Mouse (Mus musculus) gastrocnemius, adult 2 months (tissue): ENCODE measurements around the gene Gbp8. TPM values are rescaled to one million over a fixed set of nuclear protein-coding genes. Genes with fewer than 3 reads are reported as not detected.

Experiments
- DNase-seq: peaks from one replicate; pipeline ENCODE4 v3.0.0; 2022
- H3K27ac ChIP-seq: fragments of 200-600 bp; 2 replicates; pipeline ENCODE4 v1.8.1; 2022; ENCODE audit warnings: mild to moderate bottlenecking
- H3K4me3 ChIP-seq: fragments of 200-600 bp; 2 replicates; pipeline ENCODE4 v1.8.1; 2022; ENCODE audit warnings: mild to moderate bottlenecking, moderate library complexity
- CTCF ChIP-seq: fragments of 200-600 bp; IDR thresholded peaks from 2 replicates; pipeline ENCODE4 v1.8.1; 2022; ENCODE audit warnings: antibody characterized with exemption, mild to moderate bottlenecking, moderate library complexity
- intact Hi-C: fragments of 180-260 bp; cut with DNase I; formaldehyde crosslinking; loops from one replicate; pipeline ENCODE4 v1.15.1; 2025
- total RNA-seq, 2 experiments: library from RNA; stranded (reverse); gene quantifications; 2 replicates each; pipeline ENCODE4 v1.2.3; 2021

Gene Gbp8
- total RNA-seq, 2 experiments from 2014 or later: not detected

- TF ChIP-seq CTCF: no peak
- Histone ChIP-seq H3K27ac (no peak overlapping the region), H3K4me3 (no peak overlapping the region)
- intact Hi-C loops: no loop called here
- DNase-seq: no peak
Measured at GRCm38 (mm10) chr5:105011570-105011969, 127.8 kb downstream of the Gbp8 start.

DNA sequence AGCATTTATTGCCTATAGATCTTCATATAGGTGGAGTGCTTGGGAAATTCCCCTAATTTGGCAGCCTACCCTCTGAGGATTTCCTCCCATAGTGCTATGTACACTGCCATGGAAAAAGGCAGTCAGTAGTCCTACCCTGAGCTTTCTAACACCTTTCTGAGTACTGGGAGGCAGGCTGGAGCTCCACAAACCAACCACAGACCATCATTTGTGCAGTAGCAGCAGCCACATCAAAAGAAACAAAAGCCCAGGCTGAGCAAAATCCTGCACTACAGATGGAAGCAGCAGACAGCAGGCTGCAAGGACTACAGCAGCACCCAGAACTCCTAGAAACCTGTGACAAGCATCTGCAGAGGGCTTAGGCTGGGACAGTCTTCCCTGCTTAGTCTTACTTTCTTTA, 129.0 kb downstream of the Gbp8 start:
- intact Hi-C loops: no loop called here
- TF ChIP-seq CTCF: no peak
- no peak for DNase-seq
- H3K27ac ChIP-seq: no peak overlapping the region
- H3K4me3 ChIP-seq: no peak overlapping the region

DNA sequence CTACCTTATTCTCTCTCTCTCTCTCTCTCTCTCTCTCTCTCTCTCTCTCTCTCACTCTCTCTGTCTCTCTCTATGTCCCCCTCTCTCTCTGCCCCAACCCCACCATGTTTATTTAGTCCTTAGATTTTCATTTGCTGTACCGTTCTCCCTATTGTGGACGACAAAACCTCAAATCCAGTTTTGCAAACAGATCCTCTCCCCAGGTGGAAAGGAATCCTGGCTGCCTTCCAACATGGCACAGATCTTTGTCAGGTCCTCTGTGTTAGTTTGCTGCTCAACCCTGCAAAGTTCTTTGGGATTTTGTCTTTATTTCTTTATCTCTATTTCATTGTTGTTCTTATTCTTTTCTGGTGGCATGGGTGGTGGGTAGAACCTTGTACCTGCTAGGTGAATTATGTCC, 149.9 kb downstream of the Gbp8 start:
- DNase-seq: no peak
- Histone ChIP-seq H3K4me3 (no peak overlapping the region), H3K27ac (no peak overlapping the region)
- intact Hi-C loops: loop anchor here (10.0 kb wide), 1 partner anchor 155 kb away; no protein-coding TSS in a partner anchor
- no peak for TF ChIP-seq CTCF

DNA sequence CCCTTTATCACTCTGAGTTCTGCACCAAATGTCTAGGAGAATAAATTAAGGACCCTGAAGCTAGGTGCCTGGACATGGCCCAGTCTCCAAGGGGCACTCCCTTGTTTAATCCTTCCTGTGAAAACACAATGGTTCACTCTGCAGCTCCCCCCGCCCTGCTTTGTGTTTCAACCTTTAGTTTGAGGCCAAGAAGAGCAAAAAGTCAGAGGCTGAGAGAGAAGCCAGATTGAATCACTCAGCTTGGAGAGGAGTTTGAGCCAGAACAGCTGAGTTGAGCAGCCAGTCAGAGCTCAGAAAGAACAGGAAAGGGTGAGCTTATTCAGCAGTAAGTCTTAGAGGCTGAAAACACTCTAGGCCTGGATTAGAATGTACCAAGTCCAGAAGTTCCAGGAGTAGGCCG, 151.3 kb downstream of the Gbp8 start:
- no peak overlapping the region for H3K4me3 ChIP-seq
- no peak for TF ChIP-seq CTCF
- DNase-seq: peak; percentile 19
- intact Hi-C loops: loop anchor here (2.0 to 10.0 kb wide), 2 partner anchors 157 to 335 kb away; no protein-coding TSS in a partner anchor
- H3K27ac ChIP-seq: peak overlapping the region; percentile 70

DNA sequence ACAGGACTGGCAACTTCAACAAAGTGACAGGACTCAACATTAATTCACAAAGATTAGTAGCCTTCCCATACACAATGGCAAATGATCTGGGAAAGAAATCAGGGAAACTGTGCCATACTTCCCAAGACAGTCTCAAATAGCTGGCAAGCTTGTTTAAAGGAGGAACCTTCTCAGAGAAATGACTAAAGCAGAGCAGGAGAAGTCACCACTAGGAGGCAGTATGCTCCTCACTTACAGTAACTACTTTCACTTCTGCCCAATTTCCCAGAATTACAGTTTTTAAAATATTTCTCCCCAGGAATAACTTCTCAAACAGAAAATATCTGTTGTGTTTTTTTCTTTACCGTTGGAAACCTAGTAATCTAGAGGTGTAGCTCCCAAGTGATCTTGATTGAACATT, 152.6 kb downstream of the Gbp8 start:
- Histone ChIP-seq H3K27ac (no peak overlapping the region), H3K4me3 (no peak overlapping the region)
- DNase-seq: no peak
- peak; percentile 78 for TF ChIP-seq CTCF
- intact Hi-C loops: loop anchor here (2.0 to 10.0 kb wide), 2 partner anchors 158 to 336 kb away; no protein-coding TSS in a partner anchor

DNA sequence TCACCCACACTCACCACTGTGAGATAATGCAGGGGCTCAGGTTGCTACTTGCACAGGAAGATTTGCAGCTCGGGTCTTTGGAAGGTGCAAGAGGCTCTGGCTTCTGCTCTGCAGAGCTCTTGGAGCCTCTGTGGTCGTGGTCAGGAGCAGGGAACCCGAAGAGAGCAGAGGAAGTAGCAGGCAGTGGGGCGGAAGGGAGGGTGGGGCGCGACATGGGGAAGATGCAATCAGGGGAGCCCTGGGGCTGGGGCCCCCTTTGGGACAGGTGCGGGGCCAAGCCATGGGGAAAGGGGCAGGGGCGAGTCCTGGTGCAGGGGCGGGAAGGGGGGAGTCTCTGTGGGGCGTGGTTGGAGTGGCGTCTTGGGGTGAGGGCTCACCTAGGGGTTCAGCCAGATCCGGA, 156.8 kb downstream of the Gbp8 start, which contains the start of gene Abcg3:
Gene Abcg3 (minus strand): TSS at position 184 of the 400 bp plus-strand sequence.
- H3K4me3 ChIP-seq: peak within 1 kb of the TSS; percentile 46
- TF ChIP-seq CTCF: no peak
- intact Hi-C loops: loop anchor here (10.0 kb wide), 1 partner anchor 162 kb away; no protein-coding TSS in a partner anchor
- DNase-seq: peak; percentile 18
- no peak within 1 kb of the TSS for H3K27ac ChIP-seq

DNA sequence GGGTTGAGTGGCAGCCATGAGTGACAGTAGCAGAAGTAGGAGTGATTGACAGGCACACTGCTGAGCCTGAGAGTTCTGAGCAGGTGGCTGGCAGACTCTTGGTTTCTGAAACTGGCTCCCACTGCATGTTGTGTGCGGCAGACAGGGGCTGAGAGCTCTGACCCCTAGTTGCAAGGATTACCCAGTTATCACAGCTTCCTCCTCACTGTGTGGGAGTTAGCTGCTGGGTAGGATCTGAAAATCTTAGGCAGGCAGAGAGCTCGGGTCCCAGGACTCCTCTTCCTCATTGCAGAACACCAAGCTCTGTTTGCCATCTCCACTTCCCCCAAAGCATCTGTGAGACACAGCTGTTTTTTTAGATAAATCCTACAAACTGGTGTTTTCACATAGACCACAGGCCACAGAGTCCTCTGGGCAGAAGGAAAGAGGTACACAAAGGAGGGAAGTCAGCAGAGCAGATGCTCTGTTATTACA, 160.3 kb downstream of the Gbp8 start:
- no peak for TF ChIP-seq CTCF
- Histone ChIP-seq H3K4me3 (no peak overlapping the region), H3K27ac (no peak overlapping the region)
- peak; percentile 23 for DNase-seq
- intact Hi-C loops: no loop called here

Other genes with a start within 250 kb of the Gbp8 start
- under 1 TPM in 1 of 2 experiments, not detected in 1; 0.08 TPM for gene Abcg3, start 156.8 kb downstream of the Gbp8 start, total RNA-seq
- gene Gbp9, start within 50 bp of the Gbp8 start, total RNA-seq: 1 to 10 TPM; 2.4 to 2.8 TPM
- gene Gbp4, start within 50 bp of the Gbp8 start, total RNA-seq: 1 to 10 TPM; 1.2 to 2.7 TPM
- 1 to 10 TPM in 1 of 2 experiments, under 1 TPM in 1; 0.84 to 1.8 TPM for gene Gbp10, start 100.0 kb upstream of the Gbp8 start, total RNA-seq
- under 1 TPM; 0.08 to 0.89 TPM for gene Gm43302, start 154.2 kb upstream of the Gbp8 start, total RNA-seq
- 1 to 10 TPM; 3.8 to 4.1 TPM for gene Gbp6, start 154.2 kb upstream of the Gbp8 start, total RNA-seq